Mouse (Mus musculus): ENCODE data around the gene Glud1.

DNA sequence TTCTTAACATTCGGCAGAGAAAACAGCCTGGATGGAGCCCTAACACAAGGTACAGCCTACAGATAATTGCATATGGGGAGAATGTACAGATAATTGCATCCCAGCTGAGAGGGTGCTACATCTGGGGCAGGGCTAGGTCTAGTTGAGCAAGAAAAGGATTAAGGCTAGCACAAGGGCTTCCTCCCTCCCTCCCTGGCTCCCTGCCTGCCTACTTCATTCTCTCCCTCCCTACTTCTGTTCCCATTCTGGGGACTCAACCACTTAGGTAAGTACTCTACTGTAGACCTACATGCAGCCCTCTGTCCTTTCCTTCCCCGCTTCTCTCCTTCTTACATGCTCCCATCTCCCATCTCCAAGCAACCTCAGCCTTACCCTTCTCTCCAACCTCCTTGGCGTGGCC lies 42.8 kb downstream of the Glud1 start:
- no peak for TF ChIP-seq MAFK (IDR thresholded peaks at IDR 0.05; ENCODE audit: insufficient replicate concordance, low read length)
- TF ChIP-seq EP300 (IDR thresholded peaks at IDR 0.05; ENCODE audit: low read length): no peak
- TF ChIP-seq CTCF (conservative IDR thresholded peaks at IDR 0.05 in 1 of 2, IDR thresholded peaks at IDR 0.05 in 1 of 2; ENCODE audit: low read depth in 2 of 2, low read length in 2 of 2): no peak
- TF ChIP-seq POLR2A (IDR thresholded peaks at IDR 0.05; ENCODE audit: low read depth, low read length): no peak
- TF ChIP-seq RAD21 (IDR thresholded peaks at IDR 0.05; ENCODE audit: low read depth, low read length): no peak
- TF ChIP-seq NRF1 (IDR thresholded peaks at IDR 0.05; ENCODE audit: low read depth, low read length): no peak
- no peak for TF ChIP-seq ZMIZ1 (IDR thresholded peaks at IDR 0.05; ENCODE audit: low read depth, low read length)
- TF ChIP-seq CHD1 (IDR thresholded peaks at IDR 0.05; ENCODE audit: low read depth, low read length): no peak
- TF ChIP-seq ETS1 (conservative IDR thresholded peaks at IDR 0.05; ENCODE audit: low read depth, low read length): no peak
- no peak for TF ChIP-seq KAT2A (IDR thresholded peaks at IDR 0.05; ENCODE audit: insufficient replicate concordance, low read length)
- no peak for TF ChIP-seq MYC (IDR thresholded peaks at IDR 0.05; ENCODE audit: low read depth, low read length)
